Mouse (Mus musculus): Measurements from ENCODE around the gene Lcor.

The Lcor gene

GRCm38 (mm10) chr19:41573700-41574099 is 91.3 kb downstream of the Lcor start:
- no peak for DNase-seq

DNA sequence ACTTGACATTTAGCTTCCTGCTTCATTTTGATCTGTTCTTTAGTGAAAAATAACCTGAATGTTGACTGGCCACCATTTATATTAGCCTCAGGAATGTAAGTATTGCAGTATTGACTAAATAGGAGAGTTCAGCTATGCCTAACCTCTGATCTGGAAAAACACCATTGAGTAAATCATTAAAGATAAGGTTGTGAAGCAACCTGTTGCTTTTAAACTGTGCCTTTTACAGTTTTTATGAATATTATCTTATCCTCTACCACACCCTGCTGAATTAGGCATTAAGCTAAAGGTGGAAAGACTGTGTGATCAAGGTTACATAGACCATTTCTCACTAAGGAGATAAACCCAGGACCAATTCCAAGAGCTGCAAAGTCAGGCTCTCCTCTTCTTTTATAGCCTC is 95.1 kb downstream of the Lcor start:
- no peak for DNase-seq

DNA sequence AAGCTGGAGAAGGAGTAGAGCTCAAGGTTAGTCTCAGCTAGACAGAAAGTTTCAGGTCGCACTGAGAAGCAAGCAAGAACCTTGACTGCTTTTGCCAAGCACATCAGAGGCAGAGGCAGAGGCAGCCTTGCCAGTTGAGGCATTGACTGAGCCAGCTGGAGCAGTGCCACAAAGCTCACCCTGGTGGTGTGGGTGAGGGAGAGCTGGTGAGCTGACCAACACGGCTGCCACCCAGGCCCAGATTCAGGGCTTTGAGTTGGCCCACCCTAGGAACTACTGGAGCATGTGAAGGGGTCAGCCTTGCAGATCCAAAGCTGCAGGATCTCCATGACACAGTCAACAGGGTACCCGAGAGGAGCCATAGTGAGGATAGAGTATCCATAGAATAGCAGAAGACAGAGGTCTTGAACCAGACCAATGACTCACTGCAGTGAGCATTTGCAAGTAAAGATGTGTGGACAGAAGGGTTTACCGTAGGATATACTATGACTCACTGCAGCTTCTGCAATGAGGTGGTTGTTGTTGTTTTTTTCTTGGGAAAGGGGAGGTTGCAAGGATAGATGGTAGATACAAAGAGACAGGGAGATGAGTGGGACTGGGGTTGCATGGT is 97.0 kb downstream of the Lcor start:
- DNase-seq: peak; percentile 52

DNA sequence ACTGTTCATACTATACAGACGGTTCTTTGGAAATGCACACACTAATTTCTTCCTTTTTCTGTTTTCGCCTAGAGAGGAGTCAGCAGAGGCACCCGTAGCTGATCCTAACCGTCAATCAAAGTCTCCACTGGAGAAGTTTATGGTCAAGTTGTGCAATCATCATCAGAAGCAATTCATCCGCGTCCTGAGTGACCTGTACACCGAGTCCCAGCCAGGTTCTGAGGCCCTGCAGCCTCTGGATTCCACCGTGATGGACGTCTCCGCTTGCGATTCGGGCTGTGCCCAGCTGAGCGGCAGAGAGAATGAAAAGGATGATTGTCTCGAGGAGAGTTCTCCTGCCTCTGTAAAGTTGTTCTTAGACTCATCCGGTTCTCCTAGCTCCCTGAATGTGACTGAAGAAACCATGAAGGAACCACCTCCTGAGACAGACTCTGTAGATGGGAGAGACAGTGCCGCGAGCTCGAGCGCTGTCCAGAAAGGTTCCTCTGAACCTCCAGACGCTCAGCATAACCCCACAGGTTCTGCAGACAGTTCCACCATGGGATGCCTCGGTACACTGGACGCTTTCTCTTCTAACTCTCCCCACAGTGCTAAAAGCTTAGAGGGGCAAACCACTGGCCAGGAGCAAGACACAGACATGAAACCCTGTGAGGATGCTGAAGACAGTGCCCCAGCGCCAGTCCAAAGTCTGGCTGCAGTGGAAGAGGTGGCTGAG is 99.4 kb downstream of the Lcor start, which contains the start of gene Gm340:
Gm340 (plus strand) TSS at position 665 of the 715 bp plus-strand sequence.
- DNase-seq: no peak

DNA sequence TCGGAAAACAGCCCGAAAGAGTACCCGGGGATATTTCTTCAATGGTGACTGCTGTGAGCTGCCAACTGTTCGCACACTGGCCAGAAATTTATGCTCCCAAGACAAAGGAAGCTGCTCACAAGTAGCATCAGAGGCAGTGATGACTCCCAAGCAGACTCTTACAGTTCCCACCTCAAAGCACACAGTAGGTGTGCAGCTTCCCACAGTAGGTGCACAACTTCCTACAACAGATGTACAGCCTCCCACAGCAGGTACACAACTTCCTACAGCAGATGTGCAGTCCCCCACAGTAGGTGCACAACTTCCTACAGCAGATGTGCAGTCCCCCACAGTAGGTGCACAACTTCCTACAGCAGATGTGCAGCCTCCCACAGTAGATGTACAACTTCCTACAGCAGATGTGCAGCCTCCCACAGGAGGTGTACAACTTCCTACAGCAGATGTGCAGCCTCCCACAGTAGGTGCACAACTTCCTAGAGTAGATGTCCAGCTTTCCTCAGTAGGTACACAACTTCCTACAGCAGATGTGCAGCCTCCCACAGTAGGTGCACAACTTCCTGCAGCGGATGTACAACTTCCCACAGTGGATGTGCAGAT is 100.6 kb downstream of the Lcor start:
- no peak for DNase-seq

GRCm38 (mm10) chr19:41586752-41587151 is 104.3 kb downstream of the Lcor start:
- DNase-seq: no peak

- DNase-seq: no peak
These were observed 105.2 kb downstream of the Lcor start for GRCm38 (mm10) chr19:41587431-41588222.

DNA sequence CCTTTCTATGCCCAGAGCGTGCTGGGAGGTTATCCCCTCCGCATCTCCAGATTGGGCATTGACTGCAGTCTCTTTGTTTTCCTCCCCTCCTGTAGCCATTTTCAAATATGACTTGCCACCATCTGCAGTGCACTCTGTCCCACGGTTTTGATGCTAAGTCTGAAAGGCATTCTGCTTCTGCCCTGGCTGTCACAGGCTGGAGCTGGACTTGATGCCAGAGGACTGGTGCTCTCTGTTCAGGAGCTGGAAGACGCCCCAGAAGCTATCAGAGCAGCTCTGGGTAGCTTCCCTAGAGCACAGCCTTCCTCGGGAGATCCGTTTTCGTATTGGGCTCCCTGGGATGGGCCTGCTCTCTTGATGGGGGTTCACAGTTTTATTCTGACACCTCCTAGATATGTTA is 106.6 kb downstream of the Lcor start:
- no peak for DNase-seq

GRCm38 (mm10) chr19:41589681-41590080 is 107.2 kb downstream of the Lcor start:
- DNase-seq: no peak

DNA sequence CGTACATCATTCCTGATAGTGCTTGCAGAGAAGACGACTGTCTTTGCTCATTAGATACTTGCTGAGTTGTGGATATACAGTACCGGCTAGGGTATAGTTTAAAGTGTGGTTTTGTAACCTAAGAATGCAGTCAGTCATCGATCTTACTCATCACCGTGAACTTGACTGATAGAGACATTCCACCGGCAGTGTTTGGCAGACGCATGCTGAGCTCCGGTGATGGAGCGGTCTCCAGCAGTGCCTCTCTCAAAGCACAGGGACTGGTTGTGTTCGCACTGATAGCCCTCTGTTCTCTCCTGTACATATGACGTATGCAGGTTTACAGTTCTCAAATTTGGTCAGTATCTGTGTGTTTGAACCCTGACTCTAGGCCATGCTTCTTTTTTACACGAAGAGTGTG is 109.4 kb downstream of the Lcor start:
- DNase-seq: no peak

- no peak for DNase-seq
These were observed 114.9 kb downstream of the Lcor start for GRCm38 (mm10) chr19:41597170-41597894.

- no peak for DNase-seq
These were observed 118.2 kb downstream of the Lcor start for GRCm38 (mm10) chr19:41600647-41601046.

DNA sequence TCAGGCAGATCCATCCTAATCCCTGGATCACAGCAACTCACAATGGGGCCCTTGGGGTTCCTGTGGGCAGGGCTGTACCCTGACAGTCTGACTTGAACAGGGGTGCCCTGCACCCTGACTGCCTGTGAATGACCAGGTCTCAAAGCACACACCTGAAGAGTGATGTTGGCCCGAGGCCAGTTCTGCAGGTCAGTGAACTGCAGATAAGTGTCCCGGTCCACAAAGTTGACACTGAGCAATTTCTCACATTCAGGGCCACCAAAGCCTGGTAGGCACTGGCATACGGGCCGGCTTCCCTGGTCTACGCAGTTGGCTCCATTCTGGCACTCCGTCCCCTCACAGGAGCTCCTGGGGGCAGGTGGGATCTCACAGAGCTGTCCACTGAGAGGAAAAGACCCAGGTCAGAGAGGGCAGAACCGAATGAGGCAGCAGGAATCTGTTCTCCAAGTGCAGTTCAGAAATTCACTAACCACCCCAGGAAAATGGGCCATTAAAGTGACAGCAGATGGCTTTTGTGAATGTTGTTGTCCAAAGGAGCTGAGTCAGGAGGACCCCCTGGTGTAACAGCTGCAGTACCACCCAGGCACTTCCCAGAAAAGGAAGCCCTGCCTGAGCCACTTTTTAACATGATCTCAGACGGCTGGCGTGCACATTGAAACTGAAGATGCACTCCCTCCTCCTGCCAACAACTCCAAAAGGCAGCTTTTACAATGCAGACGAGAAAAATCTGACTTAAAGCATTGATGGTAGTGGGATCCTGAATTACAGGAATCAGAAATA is 124.0 kb downstream of the Lcor start:
- no peak for DNase-seq

GRCm38 (mm10) chr19:41611683-41612082 is 129.2 kb downstream of the Lcor start:
- DNase-seq: no peak

All from kidney, adult 11 months (tissue).